Mouse (Mus musculus) ovary, postnatal 14 days (tissue): ENCODE measurements around the gene Adamtsl5.
"Not testable (repeated sequence)": the region's sequence is repeated elsewhere in the genome, so short reads cannot be mapped to it uniquely, and the experiment has no call there.

ENCODE experiments used
- DNase-seq: peaks from one replicate; pipeline ENCODE4 v3.0.0; 2022; ENCODE audit warnings: low spot score

The Adamtsl5 gene

DNA sequence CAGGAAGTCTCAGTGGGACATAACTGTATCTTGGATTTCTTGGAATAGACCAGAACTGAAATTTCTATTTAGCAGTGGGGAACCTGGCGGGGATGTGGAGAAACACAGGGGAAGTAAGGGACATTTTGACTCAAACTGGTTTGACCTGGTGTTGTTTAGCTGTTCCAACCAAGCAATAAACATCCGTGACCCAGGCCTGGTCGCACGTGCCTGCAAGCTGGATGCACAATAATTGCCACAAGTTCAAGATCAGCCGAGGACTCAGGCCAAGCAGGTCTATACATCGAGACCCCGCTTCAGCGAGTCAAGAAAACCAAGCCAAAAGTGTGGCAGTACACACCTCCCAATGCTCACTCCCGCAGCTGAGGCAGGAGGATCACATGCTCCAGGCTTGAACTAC lies 23.8 kb upstream of the Adamtsl5 start:
- no peak for DNase-seq

DNA sequence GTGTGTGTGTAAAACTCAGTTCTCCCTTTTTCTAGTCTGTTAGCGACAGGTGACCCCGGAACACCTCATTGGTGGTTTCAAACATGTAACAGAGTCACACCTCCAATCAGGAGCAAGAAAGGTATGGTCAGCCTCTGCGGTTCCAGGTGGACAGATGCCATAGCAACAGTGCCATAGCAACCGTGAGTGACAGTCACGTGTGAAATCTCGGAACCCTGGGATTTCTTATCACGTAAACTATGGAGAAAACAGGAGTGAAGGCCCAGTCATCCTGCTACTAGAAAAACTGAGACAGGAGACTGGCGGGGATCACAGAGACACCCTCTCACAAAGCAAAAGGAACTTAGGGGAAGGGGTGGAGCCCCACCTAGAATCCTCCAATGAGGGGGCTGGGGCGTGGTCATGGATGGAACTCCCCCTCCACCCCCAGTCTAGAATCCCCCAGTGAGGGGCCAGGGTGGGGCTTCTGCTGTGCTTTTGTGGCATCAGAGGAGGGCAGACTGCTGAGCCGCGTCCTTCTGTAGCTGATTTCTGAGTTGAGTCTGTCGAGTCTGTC lies 23.3 kb upstream of the Adamtsl5 start:
- DNase-seq = peak; percentile 42

DNA sequence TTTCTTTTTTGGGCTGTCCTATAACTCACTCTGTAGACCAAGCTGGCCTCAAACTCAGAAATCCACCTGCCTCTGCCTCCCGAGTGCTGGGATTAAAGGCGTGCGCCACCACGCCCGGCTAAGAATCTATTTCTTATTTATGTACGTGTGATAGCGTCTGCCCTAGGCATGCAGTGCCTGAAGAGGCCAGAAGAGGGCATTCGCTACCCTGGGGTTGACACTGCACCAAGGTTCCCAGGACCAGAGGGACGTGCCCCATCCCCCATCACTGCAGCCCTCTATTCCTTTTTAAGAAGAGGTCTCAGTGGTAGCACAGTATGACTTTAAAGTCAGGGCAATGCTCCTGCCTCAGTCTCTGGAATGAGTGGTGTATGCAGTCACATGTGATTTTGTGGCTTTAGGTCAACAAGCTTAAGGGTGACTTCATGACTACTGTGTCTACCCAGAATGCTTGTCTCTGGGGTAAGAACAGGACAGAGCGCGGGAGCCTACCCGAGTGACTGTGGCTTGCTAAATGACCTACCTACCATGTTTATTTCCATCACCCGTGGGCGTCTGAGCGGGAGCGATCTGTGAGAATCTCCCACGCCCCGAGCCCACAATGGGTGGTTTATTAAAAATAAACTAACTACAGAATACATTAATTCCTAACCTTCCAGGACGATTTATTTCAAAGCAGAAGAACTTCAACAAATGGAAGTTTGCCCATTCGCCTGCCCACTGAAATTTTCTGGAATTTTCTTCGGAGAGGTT lies 22.0 kb upstream of the Adamtsl5 start:
- DNase-seq = no peak

DNA sequence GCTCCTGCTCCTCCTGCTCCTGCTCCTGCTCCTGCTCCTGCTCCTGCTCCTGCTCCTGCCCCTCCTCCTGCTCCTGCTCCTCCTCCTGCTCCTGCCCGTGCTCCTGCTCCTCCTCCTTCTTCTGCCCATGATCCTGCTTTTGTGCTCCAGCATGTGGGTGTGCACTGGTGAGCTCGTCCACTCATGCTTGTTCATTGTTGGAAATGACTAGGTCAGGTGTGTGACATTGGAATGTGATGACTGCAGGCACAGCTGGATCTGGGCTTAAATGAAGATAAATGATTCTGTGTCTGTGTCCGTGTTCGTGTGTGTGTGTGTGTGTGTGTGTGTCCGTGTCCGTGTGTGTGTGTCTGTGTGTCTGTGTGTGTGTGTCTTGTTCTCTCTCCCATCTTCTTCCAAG lies 20.2 kb upstream of the Adamtsl5 start:
- DNase-seq = no peak

DNA sequence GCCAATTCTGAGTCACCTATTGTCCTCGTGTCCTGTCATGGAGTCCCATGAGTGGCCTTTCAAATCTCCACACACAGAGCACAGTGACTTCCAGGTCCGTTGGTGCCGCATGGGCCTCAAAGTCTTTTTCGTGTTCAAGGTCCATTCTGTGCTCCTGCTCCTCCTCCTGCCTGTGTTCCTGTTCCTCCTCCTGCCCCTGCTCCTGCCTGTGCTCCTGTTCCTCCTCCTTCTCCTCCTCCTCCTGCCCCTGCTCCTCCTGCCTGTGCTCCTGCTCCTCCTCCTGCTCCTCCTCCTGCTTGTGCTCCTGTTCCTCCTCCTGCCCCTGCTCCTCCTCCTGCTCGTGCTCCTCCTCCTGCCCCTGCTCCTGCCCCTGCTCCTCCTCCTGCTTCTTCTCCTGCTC lies 19.7 kb upstream of the Adamtsl5 start:
- no peak for DNase-seq

DNA sequence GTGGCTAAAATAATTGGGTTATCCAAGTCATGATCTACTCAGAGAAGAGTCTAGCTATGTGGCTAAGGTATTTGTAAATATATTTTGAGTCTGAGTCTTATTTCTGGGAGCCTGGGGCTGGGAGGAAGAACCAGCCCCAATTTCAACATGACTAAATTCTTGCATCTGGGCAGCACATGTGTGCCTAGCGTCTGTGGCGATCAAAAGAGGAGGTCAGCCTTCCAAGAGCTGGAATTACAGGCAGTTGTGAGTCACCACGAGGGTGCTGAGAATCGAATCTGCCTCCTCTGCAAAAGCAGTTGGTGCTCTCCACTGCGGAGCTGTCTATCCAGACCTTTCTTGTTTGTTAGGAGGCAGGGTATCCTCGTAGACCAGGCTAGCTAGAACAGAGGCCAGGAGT lies 17.5 kb upstream of the Adamtsl5 start:
- DNase-seq = no peak

DNA sequence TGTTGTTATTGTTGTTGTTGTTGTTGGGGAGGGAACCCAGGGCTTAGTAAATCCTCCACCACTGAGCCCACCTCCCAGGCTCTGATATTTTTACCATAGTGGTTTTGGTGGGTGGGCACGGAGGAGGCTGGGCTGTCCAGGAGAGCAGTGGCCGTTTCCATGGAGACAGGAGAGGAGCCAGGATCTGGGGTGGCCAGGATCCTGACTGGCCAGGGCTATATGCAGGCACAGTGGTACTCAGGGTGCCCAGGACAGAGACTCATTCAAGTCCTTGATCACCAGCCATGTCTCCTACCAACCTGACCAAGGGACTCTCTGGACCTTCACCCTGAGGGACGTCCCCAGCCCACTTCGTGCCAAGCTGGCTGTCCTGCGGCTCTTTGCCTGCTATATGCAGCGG lies 15.5 kb upstream of the Adamtsl5 start:
- DNase-seq = no peak

DNA sequence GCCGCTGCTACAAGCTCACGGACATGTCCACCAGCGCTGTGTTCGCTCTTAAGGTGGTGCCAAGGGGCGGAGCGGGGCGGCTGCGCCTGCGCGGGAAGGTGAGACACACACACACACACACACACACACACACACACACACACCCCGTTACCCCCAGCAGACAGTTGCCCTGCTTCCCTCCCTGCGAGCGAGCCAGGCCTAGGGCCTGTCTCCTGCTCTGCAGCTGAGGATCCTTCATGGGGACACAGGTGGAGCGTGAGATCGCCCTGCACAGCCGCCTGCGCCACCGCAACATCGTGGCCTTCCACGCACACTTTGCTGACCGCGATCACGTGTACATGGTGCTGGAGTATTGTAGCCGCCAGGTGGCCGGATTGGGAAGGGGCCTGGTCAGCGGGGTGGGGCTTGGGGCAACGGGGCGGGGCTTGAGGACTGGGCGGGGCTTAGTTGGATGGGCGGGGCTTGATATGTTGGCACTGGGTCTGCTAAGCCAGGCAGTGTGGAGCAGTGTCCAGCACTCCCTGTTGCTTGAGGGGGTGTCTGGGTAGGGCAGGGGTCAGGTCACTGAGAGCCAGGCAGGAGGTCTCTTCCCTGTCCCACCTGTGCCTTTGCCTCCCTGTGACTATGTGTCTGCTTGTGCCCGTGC lies 9.9 kb upstream of the Adamtsl5 start:
- peak; percentile 47 for DNase-seq

DNA sequence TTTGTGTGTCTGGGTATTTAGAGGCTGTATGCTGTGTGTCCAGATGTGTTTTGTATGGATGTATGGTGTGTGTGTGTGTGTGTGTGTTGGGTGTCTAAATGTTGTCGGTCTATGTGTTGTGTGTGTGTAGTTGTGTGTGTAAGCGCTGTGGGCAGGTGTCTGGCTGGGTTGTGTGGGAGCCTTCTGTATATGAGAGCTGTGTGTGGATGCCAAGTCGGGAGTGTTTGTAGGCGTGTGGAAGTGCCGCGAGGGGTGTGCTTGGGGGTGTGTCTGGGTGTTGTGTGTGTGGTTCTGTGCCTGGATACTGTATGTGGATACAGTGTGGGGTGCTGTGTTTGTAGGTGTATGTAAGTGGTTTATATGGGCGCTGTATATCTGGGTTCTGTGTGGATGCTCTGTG lies 9.1 kb upstream of the Adamtsl5 start:
- no peak for DNase-seq

DNA sequence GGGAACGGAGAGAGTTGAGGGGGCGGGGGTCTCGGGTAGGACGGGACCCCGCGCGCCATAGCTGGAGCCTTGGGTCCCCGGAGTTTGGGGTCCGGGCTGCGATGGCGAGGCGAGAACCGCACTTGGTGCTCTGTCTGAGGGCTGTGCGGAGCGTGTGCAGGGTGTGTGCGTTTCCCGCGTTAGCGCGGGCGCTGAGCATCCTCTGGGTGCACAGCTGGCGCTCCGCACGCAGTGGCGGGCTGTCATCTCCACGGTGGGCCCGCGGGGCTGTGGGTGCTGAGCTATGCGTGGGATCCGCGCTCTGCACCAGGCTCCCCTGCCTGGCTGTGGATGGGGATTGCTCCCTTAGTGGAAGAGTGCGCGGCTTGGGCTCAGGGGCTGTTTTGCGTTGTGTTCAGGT lies 8.5 kb upstream of the Adamtsl5 start:
- no peak for DNase-seq

DNA sequence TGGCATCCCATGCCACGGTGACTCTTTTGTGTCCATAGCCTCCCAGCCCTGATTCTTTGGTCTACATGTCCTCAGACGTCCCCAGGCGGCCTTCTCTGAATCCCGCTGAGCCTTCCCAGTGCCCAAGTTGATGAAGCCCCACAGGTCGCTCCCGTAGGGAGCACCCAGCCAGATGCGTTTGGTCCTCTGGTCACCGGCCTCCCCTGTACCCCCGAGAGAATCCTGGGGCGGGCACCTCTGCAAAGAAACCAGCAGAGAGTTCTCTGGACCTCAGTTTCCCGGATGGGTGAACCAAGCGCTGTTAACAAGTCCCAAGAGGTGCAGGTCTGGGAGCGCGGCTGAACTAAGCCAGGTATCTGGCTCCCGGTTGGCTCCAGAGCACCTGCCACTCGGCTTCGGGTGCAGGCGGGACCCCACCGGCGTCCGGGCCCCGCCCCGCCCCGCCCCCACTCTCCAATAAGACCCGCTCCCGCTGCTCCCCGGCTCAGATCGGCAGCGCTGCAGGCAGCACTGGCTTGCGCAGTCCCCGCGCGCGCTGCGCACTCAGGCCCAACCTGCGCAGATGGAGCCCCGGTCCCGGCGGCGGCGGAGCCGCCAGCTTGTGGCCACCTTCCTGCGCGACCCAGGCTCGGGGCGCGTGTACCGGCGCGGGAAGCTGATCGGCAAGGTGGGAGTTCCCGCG lies 7.9 kb upstream of the Adamtsl5 start, which contains the start of gene Plk5:
Plk5 (plus strand) TSS at position 459 of the 682 bp plus-strand sequence.
- DNase-seq = no peak

DNA sequence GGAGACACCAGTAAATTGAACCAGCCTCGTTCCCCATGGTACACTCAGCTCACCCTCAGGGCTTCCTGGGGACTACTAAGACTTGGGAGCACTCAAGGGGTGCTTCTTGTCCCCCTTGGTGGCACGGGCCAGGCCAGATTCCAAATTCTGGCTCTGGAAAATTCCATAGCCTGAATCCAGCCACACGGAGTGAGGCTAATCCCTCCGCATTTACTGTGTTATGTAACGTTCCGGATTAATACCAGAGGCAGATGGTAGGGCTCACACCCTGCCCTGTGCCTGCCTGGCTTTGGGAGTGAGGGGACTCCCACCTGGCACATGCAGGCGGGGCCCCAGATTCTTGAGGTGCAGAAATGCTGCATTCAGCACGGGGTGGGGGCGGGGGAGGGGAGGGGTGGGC lies 7.2 kb upstream of the Adamtsl5 start:
- no peak for DNase-seq

DNA sequence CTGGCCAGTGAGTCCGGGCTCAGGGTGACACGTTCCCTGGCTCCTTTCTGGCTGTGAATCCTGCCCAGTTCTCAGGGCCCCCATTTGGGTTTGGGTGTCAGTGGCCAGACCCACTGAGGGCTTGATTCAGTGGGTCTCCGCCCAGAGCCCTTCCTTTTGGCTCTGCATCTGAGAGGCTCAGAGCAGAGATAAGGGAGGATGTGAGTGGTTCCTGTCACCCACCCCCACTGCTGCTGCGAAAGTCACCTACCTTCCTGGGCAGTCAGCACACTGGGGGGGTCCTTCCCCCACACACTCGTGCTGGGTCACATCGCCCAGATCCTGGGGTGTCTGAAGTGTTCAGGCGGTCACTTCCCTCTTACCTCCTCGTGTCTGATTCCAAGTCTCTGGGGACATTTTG lies 4.5 kb upstream of the Adamtsl5 start:
- no peak for DNase-seq

DNA sequence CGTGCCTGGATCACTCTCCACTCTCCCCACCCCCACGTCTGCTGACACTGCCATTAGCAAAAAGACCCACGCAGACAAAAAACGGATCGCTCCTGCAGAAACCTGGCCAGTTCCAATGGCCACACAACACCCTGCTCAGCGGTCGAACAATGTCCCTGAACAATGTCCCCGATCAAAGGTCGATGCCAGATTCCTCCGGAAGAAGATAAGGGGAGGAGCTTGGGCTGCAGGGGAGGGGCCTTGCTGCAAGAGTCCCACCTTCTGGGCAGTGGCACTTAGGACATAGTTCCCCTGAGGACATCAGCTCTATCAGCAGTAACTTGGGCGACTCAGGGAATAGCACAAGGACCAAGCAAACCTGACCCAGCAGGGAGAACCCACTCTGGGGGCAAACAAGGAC lies 3.7 kb upstream of the Adamtsl5 start:
- DNase-seq = no peak

DNA sequence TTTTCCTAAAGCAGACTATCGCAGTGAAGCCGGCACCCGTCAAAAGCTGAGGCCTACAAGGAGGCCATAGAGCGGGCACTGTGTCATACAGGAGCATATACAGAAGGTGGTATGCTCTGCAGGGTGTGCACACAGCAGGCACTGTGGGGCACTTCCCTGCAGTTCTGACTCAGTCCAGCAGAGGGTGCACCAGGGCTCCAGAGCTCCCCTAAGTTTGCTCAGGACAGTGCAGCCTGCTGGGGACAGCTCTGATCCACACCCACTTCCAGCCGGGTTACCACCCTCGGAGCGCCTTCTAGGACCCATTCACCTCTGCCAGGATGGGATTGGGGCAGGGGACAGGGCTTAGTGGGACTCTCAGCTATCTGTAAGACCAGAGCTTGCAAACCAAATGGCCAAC lies 2.1 kb upstream of the Adamtsl5 start:
- DNase-seq = peak; percentile 91

DNA sequence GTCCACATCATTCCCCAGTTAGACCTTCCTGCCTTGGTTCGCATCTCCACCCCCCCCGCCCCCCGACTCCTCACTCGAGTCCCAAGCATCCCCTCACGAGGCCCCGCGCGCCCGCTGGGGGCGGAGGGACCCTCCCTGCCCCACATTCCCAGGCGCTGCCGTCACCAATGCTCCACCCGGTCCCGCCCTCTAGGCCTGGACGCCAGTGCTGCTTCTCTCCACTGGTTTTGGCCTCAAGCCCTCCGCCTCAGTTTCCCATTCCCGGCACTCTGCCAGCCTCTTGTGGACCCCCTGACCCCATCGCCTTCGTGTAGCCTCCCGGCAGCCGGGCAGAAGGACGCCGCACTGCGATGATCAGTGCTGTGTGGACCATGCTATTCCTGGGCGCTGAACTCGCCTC lies 769 bp upstream of the Adamtsl5 start:
- DNase-seq = no peak

DNA sequence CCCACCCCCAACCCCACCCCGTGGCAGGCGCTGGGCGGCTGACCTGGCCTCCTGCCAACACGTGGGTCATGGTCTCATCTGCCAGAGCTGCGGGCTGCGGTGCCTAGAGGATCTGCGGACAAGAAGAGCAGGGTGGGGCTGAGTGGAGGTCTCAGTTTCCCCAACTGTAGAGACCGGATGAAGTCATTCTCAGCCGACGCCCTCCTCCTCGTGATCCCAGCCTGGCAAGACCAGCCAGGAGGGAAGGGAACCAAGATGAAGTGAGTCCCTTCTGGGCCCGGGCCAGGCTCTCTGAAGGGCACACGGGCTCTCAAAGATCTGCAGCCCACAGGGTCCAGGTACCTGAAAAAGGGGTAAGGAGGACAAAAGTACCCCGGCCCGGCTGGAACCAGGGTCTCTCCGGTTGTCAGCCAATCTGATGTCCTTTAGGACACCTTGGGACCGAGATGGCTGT lies 671 bp downstream of the Adamtsl5 start:
- no peak for DNase-seq

DNA sequence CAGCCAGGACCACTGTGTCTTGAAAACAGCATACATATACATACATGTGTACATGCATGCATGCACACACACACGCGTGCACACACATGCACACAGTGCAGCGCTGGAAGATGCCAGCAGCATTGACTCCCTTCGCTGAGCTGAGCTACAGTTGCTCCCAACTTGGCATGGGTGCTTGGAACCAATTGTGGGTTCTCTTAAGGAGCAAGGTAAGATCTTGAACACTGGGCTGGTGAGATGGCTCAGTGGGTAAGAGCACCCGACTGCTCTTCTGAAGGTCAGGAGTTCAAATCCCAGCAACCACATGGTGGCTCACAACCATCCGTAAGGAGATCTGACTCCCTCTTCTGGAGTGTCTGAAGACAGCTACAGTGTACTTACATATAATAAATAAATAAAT lies 2.3 kb downstream of the Adamtsl5 start:
- DNase-seq = not testable (repeated sequence)

DNA sequence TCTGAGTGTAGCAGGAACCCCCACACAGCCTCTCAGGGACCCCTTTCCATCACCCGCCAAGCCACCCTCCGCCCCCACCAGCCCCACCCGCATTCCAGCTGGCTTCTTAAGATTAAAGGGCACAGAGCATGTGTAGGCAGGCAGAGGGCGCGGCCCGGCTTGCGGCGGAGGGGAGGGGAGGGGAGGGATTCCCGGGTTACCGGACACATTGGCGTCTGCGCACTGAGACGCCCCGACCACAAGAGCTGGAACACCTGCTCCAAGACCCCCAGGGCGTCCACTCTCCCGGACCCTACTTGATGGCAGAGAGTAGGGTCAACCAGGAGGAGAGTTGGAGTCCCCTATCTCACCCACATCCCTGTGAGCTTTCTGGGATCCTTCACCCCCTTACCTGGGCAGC lies 3.1 kb downstream of the Adamtsl5 start:
- DNase-seq = no peak

DNA sequence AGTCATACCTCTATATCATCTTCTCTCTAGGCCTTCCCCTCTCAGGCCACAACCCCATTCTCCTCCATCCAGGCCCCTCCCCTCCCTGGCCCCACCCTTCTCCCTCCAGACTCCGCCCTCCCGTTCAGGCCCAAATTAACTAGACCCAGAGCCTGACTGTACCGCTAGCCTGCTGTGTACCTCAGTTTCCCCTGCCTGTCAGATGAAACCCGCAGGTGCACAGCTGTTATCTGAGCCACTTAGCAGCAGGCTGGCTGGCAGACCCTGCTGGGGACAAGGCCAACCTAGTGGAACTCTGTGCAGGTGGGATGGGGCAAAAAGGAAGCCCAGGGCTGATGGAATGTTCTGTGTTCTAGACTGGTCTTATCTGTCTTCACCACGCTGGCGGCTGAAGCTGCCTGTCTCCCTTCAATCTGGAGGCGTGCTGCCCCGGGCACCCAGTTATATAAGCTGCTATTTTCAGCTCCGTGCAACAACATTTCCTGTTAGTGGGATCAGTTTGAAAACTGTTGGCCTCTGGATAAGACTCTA lies 4.0 kb downstream of the Adamtsl5 start:
- DNase-seq = no peak

DNA sequence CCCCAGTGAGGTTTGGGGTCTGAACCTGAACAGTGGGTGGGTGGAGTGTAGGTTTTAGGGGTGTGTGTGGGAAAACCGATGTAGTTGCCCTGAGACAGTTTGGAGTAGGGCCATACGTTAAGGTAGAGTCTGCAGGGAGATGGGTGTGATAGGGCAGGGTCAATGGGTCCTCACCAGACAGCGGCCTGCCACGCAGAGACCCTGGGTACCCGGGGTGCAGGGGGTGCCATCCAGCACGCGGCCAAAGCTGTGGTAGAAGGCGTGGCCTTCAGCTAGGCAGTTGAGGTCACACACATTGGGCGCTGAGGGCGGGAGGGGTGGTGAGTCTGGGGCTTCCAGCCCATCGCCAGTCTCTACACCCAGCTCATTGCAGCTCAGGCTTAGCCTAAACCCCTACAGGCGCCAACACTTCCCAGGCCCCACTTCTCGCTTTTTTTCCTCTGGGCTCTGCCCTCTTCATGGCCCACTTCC lies 4.8 kb downstream of the Adamtsl5 start:
- no peak for DNase-seq

DNA sequence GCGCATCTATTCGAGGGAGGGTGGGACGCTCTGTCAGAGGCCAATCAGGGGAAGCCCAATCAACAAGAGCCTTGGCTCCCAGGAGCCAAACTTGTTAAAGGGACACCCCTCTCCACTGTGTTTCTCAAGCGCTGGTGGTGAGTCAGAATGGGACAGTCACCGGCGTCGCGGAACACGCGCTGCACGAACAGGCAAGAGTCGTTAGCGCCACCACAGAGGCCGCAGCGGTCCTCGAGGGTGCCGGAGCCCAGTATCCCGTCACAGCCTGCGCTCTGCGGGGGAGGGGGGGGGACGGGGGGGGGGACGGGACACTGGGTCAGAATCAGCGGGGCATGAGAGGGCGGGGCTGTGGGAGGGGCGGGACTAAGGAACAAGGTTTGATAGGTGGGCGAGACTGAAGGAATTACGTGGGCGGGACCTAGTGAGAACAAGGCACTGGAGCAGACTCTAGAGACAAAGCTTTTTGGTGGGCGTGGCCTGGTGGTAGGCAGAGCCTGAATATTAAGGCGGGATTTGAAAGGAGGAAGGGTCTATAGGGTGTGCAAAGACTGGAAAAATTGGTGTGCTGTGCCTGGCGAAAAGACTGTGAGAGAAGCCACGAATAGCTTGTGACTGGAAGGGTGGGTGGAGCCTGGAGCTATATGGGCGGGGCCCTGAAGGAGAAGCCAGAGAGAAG lies 5.3 kb downstream of the Adamtsl5 start:
- no peak for DNase-seq
